Mouse (Mus musculus) neural tube, embryonic 15.5 days (tissue): Measurements from ENCODE around the gene Dusp10. TPM values are rescaled to one million over a fixed set of nuclear protein-coding genes. Genes with fewer than 3 reads are reported as not detected.

Experiments
- ATAC-seq: fragments of 200-750 bp; cut with Nextera tagmentation; 2 replicates; pipeline ENCODE4 v1.8.0; 2017; ENCODE audit warnings: mild to moderate bottlenecking, moderate TSS enrichment, moderate library complexity; ENCODE audit not compliant: low FRiP score
- H3K27ac ChIP-seq: fragments of 300-500 bp; sonication (generic); replicated peaks from 2 replicates; pipeline ENCODE4 v1.5.1; 2015; ENCODE audit warnings: mild to moderate bottlenecking, inconsistent platforms
- H3K27me3 ChIP-seq: fragments of 300-500 bp; sonication (generic); replicated peaks from 2 replicates; pipeline ENCODE4 v1.6.1; 2015; ENCODE audit warnings: inconsistent platforms
- H3K36me3 ChIP-seq: fragments of 300-500 bp; sonication (generic); 2 replicates; pipeline ENCODE4 v1.6.1; 2015; ENCODE audit warnings: inconsistent platforms
- H3K4me1 ChIP-seq: fragments of 300-500 bp; sonication (generic); 2 replicates; pipeline ENCODE4 v1.6.1; 2015; ENCODE audit warnings: inconsistent platforms
- H3K4me2 ChIP-seq: fragments of 300-500 bp; sonication (generic); 2 replicates; pipeline ENCODE4 v1.6.1; 2015; ENCODE audit warnings: inconsistent platforms, mild to moderate bottlenecking, moderate library complexity
- H3K4me3 ChIP-seq: fragments of 300-500 bp; sonication (generic); replicated peaks from 2 replicates; pipeline ENCODE4 v1.5.1; 2015; ENCODE audit warnings: mild to moderate bottlenecking, inconsistent platforms
- H3K9ac ChIP-seq: fragments of 300-500 bp; sonication (generic); replicated peaks from 2 replicates; pipeline ENCODE4 v1.6.1; 2015; ENCODE audit warnings: mild to moderate bottlenecking, inconsistent platforms
- H3K9me3 ChIP-seq: fragments of 300-500 bp; sonication (generic); replicated peaks from 2 replicates; pipeline ENCODE4 v1.6.1; 2016; ENCODE audit warnings: inconsistent platforms
- WGBS: fragments of 180-500 bp; shearing (Covaris S2); methylation state at CpG from one replicate; pipeline ENCODE4 v1.1.7; 2015; ENCODE audit warnings: mixed read lengths; 5-methylcytosine and 5-hydroxymethylcytosine counted together
- polyA plus RNA-seq: library from polyadenylated mRNA; unstranded; fragments of >200 nt; fragmentation: Nextera tagmentation; extraction: Ambion mirVana; gene quantifications from 2 replicates; pipeline ENCODE4 v1.2.1, GENCODE M21; 2015

Dusp10 gene
- polyA plus RNA-seq, 1 experiment from 2014 or later = 5.2 TPM

DNA sequence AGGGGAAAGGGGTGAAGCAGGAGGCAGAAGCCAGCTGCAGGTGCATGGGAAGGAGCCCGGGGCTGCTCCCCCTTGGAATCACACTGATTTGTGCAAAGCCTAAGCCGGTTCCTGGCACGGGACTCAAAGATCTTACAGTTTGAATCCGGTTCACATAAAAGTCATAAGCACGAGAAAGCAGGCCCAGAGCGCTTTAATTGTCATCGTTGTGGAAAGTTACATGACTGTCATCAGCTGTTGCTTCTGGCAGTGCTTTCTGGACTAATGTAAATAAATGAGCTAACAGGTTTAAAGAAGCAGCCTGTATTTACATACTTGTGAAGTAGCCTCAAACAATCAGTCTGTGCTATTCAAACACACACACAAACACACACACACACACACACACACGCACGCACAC is 47.3 kb downstream of the Dusp10 start:
- Histone ChIP-seq H3K27me3 (no peaks in the 10 kb centered on the region), H3K9ac (no peak overlapping the region), H3K4me2 (no peak overlapping the region), H3K4me1 (no peaks in the 10 kb centered on the region), H3K36me3 (no peaks in the 10 kb centered on the region), H3K9me3 (no peaks in the 10 kb centered on the region), H3K27ac (no peak overlapping the region), H3K4me3 (no peak overlapping the region)
- no peak for ATAC-seq
- 73% methylated on average over 9 of the region's 9 CpGs for WGBS

DNA sequence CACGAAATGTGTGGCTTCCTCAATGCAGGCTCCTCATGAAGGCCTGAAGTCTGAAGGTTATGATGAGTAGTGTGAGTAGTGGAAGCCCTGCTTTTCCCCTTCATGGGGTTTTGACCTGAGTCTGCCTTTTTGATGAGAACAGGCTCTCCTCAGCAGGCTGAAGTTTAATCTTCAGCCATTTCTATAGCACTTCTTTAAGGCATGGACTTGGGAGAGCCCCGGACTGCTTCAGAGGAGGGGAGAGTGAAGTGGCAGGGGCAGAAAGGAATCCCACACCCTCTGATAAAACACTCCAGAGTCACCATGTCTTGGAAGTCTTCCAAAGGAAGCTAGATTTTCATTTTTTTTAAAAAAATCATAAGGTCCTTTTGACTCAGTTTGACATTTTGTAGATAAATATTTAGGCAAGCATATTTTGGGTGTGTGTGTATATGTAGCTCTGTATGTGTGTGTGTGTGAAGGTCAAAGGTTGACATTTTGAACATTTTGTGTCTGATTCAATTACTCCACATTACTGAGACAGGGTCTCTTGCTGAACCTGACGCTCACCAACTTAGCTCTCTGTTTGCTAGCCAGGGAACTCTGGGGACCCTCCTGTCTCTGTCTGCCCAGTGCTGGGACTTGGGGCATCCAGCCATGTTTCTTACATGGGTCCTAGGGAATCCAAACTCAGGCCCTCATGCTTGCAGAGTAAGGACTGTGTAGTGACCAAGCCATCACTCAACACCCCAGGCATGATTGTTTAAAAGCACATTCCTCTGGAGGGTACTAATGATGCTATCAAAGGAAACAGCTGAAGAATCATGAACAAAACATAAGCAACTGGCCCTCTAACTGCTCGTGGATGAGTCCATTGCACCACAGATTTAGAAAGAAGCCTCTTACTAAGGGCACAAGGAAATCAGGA is 48.0 kb downstream of the Dusp10 start:
- Histone ChIP-seq H3K9me3 (no peaks in the 10 kb centered on the region), H3K4me3 (no peak overlapping the region), H3K4me2 (no peak overlapping the region), H3K4me1 (peaks cover 6% of the 10 kb centered on the region; the same call in 1 of the 2 replicates), H3K36me3 (no peaks in the 10 kb centered on the region), H3K9ac (no peak overlapping the region), H3K27me3 (no peaks in the 10 kb centered on the region), H3K27ac (no peak overlapping the region)
- no peak for ATAC-seq
- WGBS = 79% methylated on average over 4 of the region's 4 CpGs

DNA sequence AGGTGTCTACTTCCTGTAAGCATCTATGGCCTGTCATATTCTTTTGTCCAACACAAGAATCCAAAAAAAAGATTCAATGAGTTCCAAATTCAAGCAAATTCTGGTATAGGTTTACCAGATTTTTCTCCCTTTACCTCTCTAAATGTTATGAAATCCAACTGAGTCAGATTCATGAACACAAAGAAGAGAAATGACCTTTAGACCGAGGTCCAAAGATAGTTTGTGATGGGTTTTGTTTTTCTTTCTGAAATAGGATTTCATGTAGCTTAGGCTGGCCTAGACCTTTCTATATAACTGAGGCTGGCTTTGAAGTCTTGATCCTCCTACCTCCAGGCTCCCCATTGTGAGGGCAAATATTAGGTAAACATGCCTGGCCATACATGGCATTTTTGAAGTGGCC is 48.8 kb downstream of the Dusp10 start:
- ATAC-seq = no peak
- Histone ChIP-seq H3K4me3 (no peak overlapping the region), H3K27me3 (no peaks in the 10 kb centered on the region), H3K9me3 (no peaks in the 10 kb centered on the region), H3K9ac (no peak overlapping the region), H3K27ac (no peak overlapping the region), H3K36me3 (no peaks in the 10 kb centered on the region), H3K4me1 (peaks cover 7% of the 10 kb centered on the region; the same call in 1 of the 2 replicates), H3K4me2 (no peak overlapping the region)
- WGBS = 87% methylated on average over 1 of the region's 1 CpGs

- Histone ChIP-seq H3K4me1 (peaks cover 7% of the 10 kb centered on the region; the same call in 1 of the 2 replicates), H3K9me3 (no peaks in the 10 kb centered on the region), H3K36me3 (peaks cover 4% of the 10 kb centered on the region; the same call in 1 of the 2 replicates), H3K4me2 (no peak overlapping the region), H3K27ac (no peak overlapping the region), H3K9ac (no peak overlapping the region), H3K4me3 (no peak overlapping the region), H3K27me3 (no peaks in the 10 kb centered on the region)
- no peak for ATAC-seq
- 87% methylated on average over 7 of the region's 7 CpGs for WGBS
These were observed 51.2 kb downstream of the Dusp10 start for GRCm38 (mm10) chr1:184064306-184064705.

GRCm38 (mm10) chr1:184065589-184066361 is 52.7 kb downstream of the Dusp10 start:
- Histone ChIP-seq H3K27ac (no peak overlapping the region), H3K4me2 (no peak overlapping the region), H3K4me3 (no peak overlapping the region), H3K36me3 (peaks cover 10% of the 10 kb centered on the region; the same call in 1 of the 2 replicates), H3K9ac (no peak overlapping the region), H3K9me3 (no peaks in the 10 kb centered on the region), H3K27me3 (no peaks in the 10 kb centered on the region), H3K4me1 (peaks cover 7% of the 10 kb centered on the region; the same call in 1 of the 2 replicates)
- WGBS = 53% methylated on average over 13 of the region's 13 CpGs
- ATAC-seq = no peak

DNA sequence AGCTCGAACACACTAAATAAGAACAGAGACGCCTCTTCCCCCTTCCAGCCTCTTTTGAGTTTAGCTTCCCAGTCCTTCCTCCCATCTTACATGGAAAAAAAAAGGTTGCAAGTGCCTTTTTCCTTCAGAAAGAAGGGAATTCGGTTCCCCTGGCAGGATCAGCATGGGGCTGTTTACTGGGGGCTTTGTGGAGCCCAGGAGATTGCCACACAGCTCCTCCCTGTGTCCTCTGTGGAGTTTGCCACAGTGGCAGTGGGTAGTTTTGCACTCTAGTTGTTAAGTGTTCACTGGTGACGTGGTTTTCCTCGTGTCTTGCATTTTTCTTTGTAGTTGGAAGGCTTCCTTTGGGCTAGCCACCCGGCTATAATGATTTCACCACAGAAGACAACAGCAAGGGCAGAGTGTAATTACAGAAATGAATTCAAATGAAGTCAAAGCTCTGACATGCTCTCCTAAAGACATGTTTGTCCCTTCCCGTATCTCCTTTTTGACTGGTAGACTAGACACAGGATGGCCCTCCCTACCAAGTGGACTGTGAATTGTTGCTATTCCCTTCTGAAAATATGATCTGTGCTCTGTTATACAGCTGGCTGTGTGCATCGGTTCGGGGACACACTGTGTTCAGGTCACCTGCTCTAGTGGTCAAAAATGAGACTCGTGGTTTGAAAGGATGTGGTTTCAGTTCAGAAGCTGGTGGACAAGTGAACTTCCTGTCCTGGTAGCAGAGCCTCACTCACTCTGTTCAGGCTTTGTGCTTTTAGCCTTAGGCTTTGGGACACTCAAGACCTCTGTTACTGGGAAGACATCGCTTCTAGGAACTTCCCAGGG is 53.6 kb downstream of the Dusp10 start:
- H3K9ac ChIP-seq = no peak overlapping the region
- H3K9me3 ChIP-seq = no peaks in the 10 kb centered on the region
- no peak for ATAC-seq
- WGBS = 53% methylated on average over 11 of the region's 11 CpGs
- H3K4me1 ChIP-seq = peaks cover 7% of the 10 kb centered on the region; the same call in 1 of the 2 replicates
- H3K4me3 ChIP-seq = no peak overlapping the region
- H3K27me3 ChIP-seq = no peaks in the 10 kb centered on the region
- no peak overlapping the region for H3K27ac ChIP-seq
- H3K4me2 ChIP-seq = no peak overlapping the region
- peaks cover 10% of the 10 kb centered on the region; the same call in 1 of the 2 replicates for H3K36me3 ChIP-seq

DNA sequence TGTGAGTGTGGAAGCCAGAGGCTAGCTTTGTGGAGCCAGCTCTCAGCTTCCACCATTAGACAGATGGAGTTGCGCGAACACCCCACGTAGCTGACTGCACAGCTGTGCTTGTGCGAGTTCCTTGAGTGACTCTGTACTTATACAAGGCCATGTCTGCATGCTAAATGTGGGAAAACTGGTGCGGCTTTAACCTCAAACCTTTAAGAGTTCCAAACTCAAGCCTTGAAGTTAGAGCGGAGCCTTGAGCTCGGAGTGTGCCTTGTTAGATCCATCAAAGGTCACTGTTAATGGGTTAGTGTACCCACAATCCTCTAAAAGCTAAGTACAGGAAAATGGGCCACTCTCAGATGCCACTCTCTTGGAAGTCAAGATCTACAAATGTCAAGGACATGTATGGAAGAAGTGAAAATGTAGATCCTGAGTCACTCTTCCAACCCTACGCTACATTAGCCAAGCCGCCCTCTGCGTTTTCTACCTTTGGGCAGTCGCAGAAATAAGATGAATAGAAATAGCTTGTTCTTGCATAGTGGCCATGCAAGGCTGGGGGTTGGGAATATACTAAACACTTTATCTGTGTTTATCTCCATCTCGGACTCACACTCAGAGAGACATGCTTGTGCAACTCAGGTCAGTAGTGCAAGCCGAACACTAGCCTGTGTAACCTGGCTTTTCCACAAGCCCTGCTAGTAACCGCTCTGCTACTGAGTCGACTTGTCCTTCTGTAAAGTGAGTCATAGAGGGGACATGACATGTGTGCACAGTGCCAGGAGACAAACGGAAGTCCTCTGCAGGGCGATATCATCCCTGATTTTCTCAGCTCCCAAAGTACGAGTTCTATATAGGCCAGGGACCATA is 54.8 kb downstream of the Dusp10 start:
- Histone ChIP-seq H3K4me1 (peaks cover 7% of the 10 kb centered on the region; the same call in 1 of the 2 replicates), H3K4me2 (no peak overlapping the region), H3K27me3 (no peaks in the 10 kb centered on the region), H3K36me3 (peaks cover 10% of the 10 kb centered on the region; the same call in 1 of the 2 replicates), H3K9ac (no peak overlapping the region), H3K9me3 (no peaks in the 10 kb centered on the region), H3K27ac (no peak overlapping the region), H3K4me3 (no peak overlapping the region)
- no peak for ATAC-seq
- 96% methylated on average over 18 of the region's 18 CpGs for WGBS

- Histone ChIP-seq H3K9me3 (no peaks in the 10 kb centered on the region), H3K36me3 (peaks cover 10% of the 10 kb centered on the region; the same call in 1 of the 2 replicates), H3K4me1 (peaks cover 7% of the 10 kb centered on the region; the same call in 1 of the 2 replicates), H3K4me2 (no peak overlapping the region), H3K27me3 (no peaks in the 10 kb centered on the region), H3K4me3 (no peak overlapping the region), H3K9ac (no peak overlapping the region), H3K27ac (no peak overlapping the region)
- no peak for ATAC-seq
- 97% methylated on average over 12 of the region's 12 CpGs for whole genome bisulfite sequencing
These were observed 55.9 kb downstream of the Dusp10 start for GRCm38 (mm10) chr1:184068971-184069370.

DNA sequence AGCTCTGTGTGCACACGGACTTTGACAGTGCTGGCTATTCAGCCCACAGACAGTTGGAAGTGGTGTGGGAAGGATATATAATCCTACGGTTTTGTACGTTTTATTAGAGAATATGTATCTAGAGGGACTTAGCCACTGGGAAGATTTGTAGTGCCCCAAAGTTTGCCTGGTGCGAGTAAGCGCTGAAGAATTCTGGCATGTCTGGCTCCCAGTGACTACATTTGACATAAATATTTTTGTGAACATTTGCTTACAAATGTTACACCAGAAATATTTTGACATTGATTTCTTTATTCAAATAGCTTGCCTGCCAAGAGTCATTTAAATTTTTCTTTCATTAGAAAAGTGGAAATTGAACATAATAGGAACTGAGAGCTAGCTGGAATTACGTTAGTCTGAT is 63.0 kb downstream of the Dusp10 start:
- H3K9ac ChIP-seq = no peak overlapping the region
- no peak overlapping the region for H3K27ac ChIP-seq
- no peaks in the 10 kb centered on the region for H3K9me3 ChIP-seq
- H3K4me2 ChIP-seq = no peak overlapping the region
- no peaks in the 10 kb centered on the region for H3K4me1 ChIP-seq
- 86% methylated on average over 6 of the region's 6 CpGs for WGBS
- H3K4me3 ChIP-seq = no peak overlapping the region
- ATAC-seq = no peak
- H3K36me3 ChIP-seq = peaks cover 4% of the 10 kb centered on the region; the same call in 1 of the 2 replicates
- no peaks in the 10 kb centered on the region for H3K27me3 ChIP-seq

DNA sequence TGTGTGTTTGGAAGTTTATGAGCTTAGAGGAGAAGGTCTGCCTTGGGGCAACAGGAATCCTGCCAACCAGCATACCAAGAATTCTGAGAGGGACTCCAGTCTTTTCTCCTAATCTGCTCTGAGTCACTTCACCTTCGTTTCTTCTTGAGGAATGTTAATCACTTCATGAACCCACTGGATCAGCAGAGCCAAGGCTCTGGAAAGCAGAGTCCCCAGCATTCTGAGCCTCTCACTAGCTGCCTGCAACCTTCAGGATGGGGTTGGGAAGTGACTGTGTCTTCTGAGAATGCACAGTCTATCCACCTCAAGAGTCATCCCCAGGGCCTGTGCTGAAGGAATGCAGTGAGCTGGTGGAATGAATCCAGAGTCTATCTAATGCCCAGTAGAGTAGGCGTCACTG is 63.7 kb downstream of the Dusp10 start:
- Histone ChIP-seq H3K4me3 (no peak overlapping the region), H3K4me2 (no peak overlapping the region), H3K9ac (no peak overlapping the region), H3K27me3 (no peaks in the 10 kb centered on the region), H3K4me1 (no peaks in the 10 kb centered on the region), H3K9me3 (no peaks in the 10 kb centered on the region), H3K27ac (no peak overlapping the region), H3K36me3 (peaks cover 4% of the 10 kb centered on the region; the same call in 1 of the 2 replicates)
- WGBS = 57% methylated on average over 2 of the region's 2 CpGs
- no peak for ATAC-seq
